Mouse (Mus musculus) bone marrow macrophage, adult 2 months (primary cell): Measurements from ENCODE around the gene Wipf2.

Source experiments
- CTCF ChIP-seq: IDR thresholded peaks from 2 replicates; pipeline ENCODE4 v1.5.1; 2012; ENCODE audit warnings: low read depth, mild to moderate bottlenecking, low read length, moderate library complexity
- POLR2A ChIP-seq: IDR thresholded peaks from 2 replicates; pipeline ENCODE4 v1.6.1; 2012; ENCODE audit warnings: mild to moderate bottlenecking, low read depth, low read length, borderline replicate concordance

DNA sequence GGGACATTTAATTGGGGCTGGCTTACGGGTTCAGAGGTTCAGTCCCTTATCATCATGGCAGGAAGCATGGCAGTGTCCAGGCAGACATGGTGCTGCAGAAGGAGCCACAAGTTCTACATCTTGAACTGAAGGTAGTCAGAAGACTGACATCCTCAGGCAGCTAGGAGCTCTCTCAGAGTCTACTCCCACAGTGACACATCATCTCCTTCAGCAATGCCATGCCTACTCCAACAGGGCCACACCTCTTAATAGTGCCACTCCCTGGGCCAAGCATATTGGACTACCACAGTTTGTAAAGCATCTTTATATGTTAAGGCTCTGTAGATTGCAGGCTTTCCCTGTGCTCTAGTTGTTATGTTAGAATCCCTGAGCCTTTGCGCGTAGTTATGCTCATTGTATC is 24.3 kb downstream of the Wipf2 start:
- TF ChIP-seq CTCF = no peak
- no peak for TF ChIP-seq POLR2A
